Mouse (Mus musculus) cerebellum, adult 2 months (tissue): ENCODE measurements around the gene B3gnt9. TPM values are rescaled to one million over a fixed set of nuclear protein-coding genes. Genes with fewer than 3 reads are reported as not detected.

Experiments used
- DNase-seq, 2 experiments: peaks; one replicate each; pipeline ENCODE4 v3.0.0; 2021
- H3K27ac ChIP-seq: fragments of 200-500 bp; 2 replicates; pipeline ENCODE4 v1.5.1; 2012; ENCODE audit warnings: low read length, control low read depth, inconsistent platforms; ENCODE audit not compliant: insufficient read depth
- H3K27me3 ChIP-seq: fragments of 200-500 bp; 2 replicates; pipeline ENCODE4 v1.6.1; 2012; ENCODE audit warnings: inconsistent platforms, mild to moderate bottlenecking, low read length, moderate library complexity; ENCODE audit not compliant: control insufficient read depth, insufficient read depth
- H3K4me1 ChIP-seq: fragments of 200-500 bp; 2 replicates; pipeline ENCODE4 v1.6.1; 2011; ENCODE audit warnings: low read length; ENCODE audit not compliant: control insufficient read depth, insufficient read depth
- H3K4me3 ChIP-seq: fragments of 200-500 bp; replicated peaks from 2 replicates; pipeline ENCODE3; 2011; ENCODE audit warnings: mild to moderate bottlenecking, low read depth, low read length, control low read depth; ENCODE audit not compliant: insufficient read depth
- CTCF ChIP-seq: fragments of 200-500 bp; IDR thresholded peaks from 2 replicates; pipeline ENCODE4 v1.5.1; 2011; ENCODE audit warnings: low read depth, mild to moderate bottlenecking, control low read depth, low read length, moderate library complexity, borderline replicate concordance; ENCODE audit not compliant: insufficient read depth
- POLR2A ChIP-seq: fragments of 200-500 bp; IDR thresholded peaks from 2 replicates; pipeline ENCODE4 v1.6.1; 2011; ENCODE audit warnings: low read length, control low read depth, borderline replicate concordance; ENCODE audit not compliant: insufficient read depth
- WGBS: fragments of 180-500 bp; shearing (Covaris S2); methylation state at CpG from one replicate; pipeline ENCODE4 v1.1.7; 2018; 5-methylcytosine and 5-hydroxymethylcytosine counted together
- polyA plus RNA-seq: library from polyadenylated mRNA; depleted of rRNA; stranded (reverse); fragments of >200 nt; gene quantifications from 2 replicates; pipeline ENCODE4 v1.2.3, GENCODE M21; 2012

The B3gnt9 gene
- polyA plus RNA-seq, 1 experiment = 6.3 TPM

- DNase-seq = peak in 1 of 2 experiments; percentile 30
- 8% methylated on average over 10 of the region's 10 CpGs for WGBS
- TF ChIP-seq CTCF (no peak), POLR2A (no peak)
- no peaks in the 10 kb centered on the region; the same call in 1 of the 2 replicates for H3K27me3 ChIP-seq
- no peak overlapping the region for H3K27ac ChIP-seq
- H3K4me3 ChIP-seq = peak overlapping the region; percentile 54
- H3K4me1 ChIP-seq = 0 out of 2 replicates have a peak, but pooled peaks cover 3% of the 10 kb centered on the region
Observed at GRCm38 (mm10) chr8:105269075-105269458, 14.1 kb upstream of the B3gnt9 start.

GRCm38 (mm10) chr8:105268342-105269074 lies 13.6 kb upstream of the B3gnt9 start:
- H3K4me1 ChIP-seq = 0 out of 2 replicates have a peak, but pooled peaks cover 3% of the 10 kb centered on the region
- no peaks in the 10 kb centered on the region; the same call in 1 of the 2 replicates for H3K27me3 ChIP-seq
- peak; percentile 58 to 67 for DNase-seq
- WGBS = 2% methylated on average over 65 of the region's 65 CpGs
- TF ChIP-seq POLR2A (0 out of 2 replicates have a peak, but pooled peaks have one; percentile 20), CTCF (no peak)
- no peak overlapping the region for H3K27ac ChIP-seq
- H3K4me3 ChIP-seq = peak overlapping the region; percentile 54

GRCm38 (mm10) chr8:105266775-105267174 lies 11.8 kb upstream of the B3gnt9 start:
- H3K27ac ChIP-seq = no peak overlapping the region
- no peaks in the 10 kb centered on the region; the same call in 1 of the 2 replicates for H3K27me3 ChIP-seq
- TF ChIP-seq CTCF (no peak), POLR2A (no peak)
- 41% methylated on average over 13 of the region's 13 CpGs for WGBS
- DNase-seq = no peak
- H3K4me1 ChIP-seq = 0 out of 2 replicates have a peak, but pooled peaks cover 3% of the 10 kb centered on the region
- H3K4me3 ChIP-seq = no peak overlapping the region

GRCm38 (mm10) chr8:105265128-105265527 lies 10.2 kb upstream of the B3gnt9 start:
- WGBS = 27% methylated on average over 10 of the region's 10 CpGs
- Histone ChIP-seq H3K27ac (no peak overlapping the region), H3K27me3 (no peaks in the 10 kb centered on the region; the same call in 1 of the 2 replicates), H3K4me1 (0 out of 2 replicates have a peak, but pooled peaks cover 3% of the 10 kb centered on the region), H3K4me3 (no peak overlapping the region)
- TF ChIP-seq CTCF = no peak
- no peak for TF ChIP-seq POLR2A
- no peak for DNase-seq

- peak; percentile 65 to 70 for DNase-seq
- TF ChIP-seq CTCF (no peak), POLR2A (no peak)
- WGBS = 2% methylated on average over 54 of the region's 54 CpGs
- no peak within 1 kb of the TSS for H3K27ac ChIP-seq
- 0 out of 2 replicates have a peak, but pooled peaks cover 3% of the 10 kb centered on the region for H3K4me1 ChIP-seq
- H3K27me3 ChIP-seq = no peaks in the 10 kb centered on the region
- peak within 1 kb of the TSS; percentile 72 for H3K4me3 ChIP-seq
Observed at GRCm38 (mm10) chr8:105264024-105264982, 9.3 kb upstream of the B3gnt9 start, which contains the start of the genes Tradd and Fbxl8. Gene Tradd, minus strand, starts transcription at chr8:105264609. Gene Fbxl8, plus strand, starts transcription at chr8:105264648.

GRCm38 (mm10) chr8:105263244-105263912 lies 8.4 kb upstream of the B3gnt9 start:
- H3K27ac ChIP-seq = no peak overlapping the region
- 47% methylated on average over 16 of the region's 16 CpGs for WGBS
- DNase-seq = no peak
- no peaks in the 10 kb centered on the region for H3K27me3 ChIP-seq
- H3K4me1 ChIP-seq = 0 out of 2 replicates have a peak, but pooled peaks cover 3% of the 10 kb centered on the region
- H3K4me3 ChIP-seq = no peak overlapping the region
- no peak for TF ChIP-seq CTCF
- no peak for TF ChIP-seq POLR2A
